Mouse (Mus musculus): ENCODE results near the gene Rln3. TPM values are rescaled to one million over a fixed set of nuclear protein-coding genes. Genes with fewer than 3 reads are reported as not detected.

The Rln3 gene
- polyA plus RNA-seq, 1 experiment from 2014 or later: 1.2 TPM

- DNase-seq (no peak), ATAC-seq (ENCODE audit: low FRiP score, low TSS enrichment) (no peak)
- Histone ChIP-seq H3K4me3 (replicated peaks; ENCODE audit: low read depth, low read length) (no peak overlapping the region), H3K9ac (replicated peaks; ENCODE audit: low read length) (no peak overlapping the region), H3K27me3 (ENCODE audit: control insufficient read depth, insufficient read depth, low read length) (no peaks in the 10 kb centered on the region), H3K27ac (replicated peaks; ENCODE audit: low read depth, low read length) (no peak overlapping the region), H3K9me3 (ENCODE audit: control insufficient read depth, low read length) (no peaks in the 10 kb centered on the region), H3K4me1 (ENCODE audit: control insufficient read depth, insufficient read depth, low read length) (peaks cover 27% of the 10 kb centered on the region), H3K36me3 (ENCODE audit: control insufficient read depth, insufficient read depth, low read length) (no peaks in the 10 kb centered on the region), H3K4me2 (ENCODE audit: low read length) (peak overlapping the region; percentile 56)
- 82% methylated on average over 12 of the region's 12 CpGs for WGBS
Measured at GRCm38 (mm10) chr8:84068316-84069035, 23.7 kb upstream of the Rln3 start.

DNA sequence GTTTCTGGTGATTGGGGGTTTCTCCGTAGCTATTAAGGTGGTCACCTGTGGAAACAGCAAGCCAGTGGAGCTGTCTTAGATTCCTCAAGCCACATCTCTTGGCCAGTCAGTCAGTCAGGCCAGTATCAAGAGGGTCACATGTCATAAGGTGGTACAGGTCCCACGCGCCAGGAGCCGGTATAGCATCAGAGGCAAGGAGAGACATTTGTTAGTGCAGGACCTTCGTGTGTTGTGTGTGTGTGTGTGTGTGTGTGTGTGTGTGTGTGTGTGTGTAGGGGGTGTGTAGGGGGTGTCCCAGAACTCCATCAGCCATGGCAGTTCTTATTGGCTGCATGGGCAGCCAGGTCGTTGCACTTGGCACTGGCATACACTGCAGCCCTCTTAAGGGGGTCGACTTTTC is 23.1 kb upstream of the Rln3 start:
- Histone ChIP-seq H3K4me1 (ENCODE audit: control insufficient read depth, insufficient read depth, low read length) (peaks cover 21% of the 10 kb centered on the region), H3K4me3 (replicated peaks; ENCODE audit: low read depth, low read length) (peak overlapping the region; percentile 99), H3K9me3 (ENCODE audit: control insufficient read depth, low read length) (no peaks in the 10 kb centered on the region), H3K27ac (replicated peaks; ENCODE audit: low read depth, low read length) (no peak overlapping the region), H3K27me3 (ENCODE audit: control insufficient read depth, insufficient read depth, low read length) (no peaks in the 10 kb centered on the region), H3K9ac (replicated peaks; ENCODE audit: low read length) (no peak overlapping the region), H3K36me3 (ENCODE audit: control insufficient read depth, insufficient read depth, low read length) (no peaks in the 10 kb centered on the region), H3K4me2 (ENCODE audit: low read length) (peak overlapping the region; percentile 56)
- WGBS: 92% methylated on average over 7 of the region's 7 CpGs
- ATAC-seq (ENCODE audit: low FRiP score, low TSS enrichment) (no peak), DNase-seq (no peak)

- DNase-seq: peak; percentile 94
- peak overlapping the region; percentile 56 for H3K4me2 ChIP-seq (ENCODE audit: low read length)
- H3K27me3 ChIP-seq (ENCODE audit: control insufficient read depth, insufficient read depth, low read length): no peaks in the 10 kb centered on the region
- peak overlapping the region; percentile 99 for H3K4me3 ChIP-seq (replicated peaks; ENCODE audit: low read depth, low read length)
- ATAC-seq (ENCODE audit: low FRiP score, low TSS enrichment): peak; percentile 74
- peak overlapping the region; percentile 96 for H3K27ac ChIP-seq (replicated peaks; ENCODE audit: low read depth, low read length)
- H3K36me3 ChIP-seq (ENCODE audit: control insufficient read depth, insufficient read depth, low read length): no peaks in the 10 kb centered on the region
- peaks cover 21% of the 10 kb centered on the region for H3K4me1 ChIP-seq (ENCODE audit: control insufficient read depth, insufficient read depth, low read length)
- WGBS: under 1% methylated on average over 52 of the region's 58 CpGs
- H3K9ac ChIP-seq (replicated peaks; ENCODE audit: low read length): peak overlapping the region; percentile 81
- no peaks in the 10 kb centered on the region for H3K9me3 ChIP-seq (ENCODE audit: control insufficient read depth, low read length)
Measured at GRCm38 (mm10) chr8:84067047-84067573, 22.3 kb upstream of the Rln3 start.

DNA sequence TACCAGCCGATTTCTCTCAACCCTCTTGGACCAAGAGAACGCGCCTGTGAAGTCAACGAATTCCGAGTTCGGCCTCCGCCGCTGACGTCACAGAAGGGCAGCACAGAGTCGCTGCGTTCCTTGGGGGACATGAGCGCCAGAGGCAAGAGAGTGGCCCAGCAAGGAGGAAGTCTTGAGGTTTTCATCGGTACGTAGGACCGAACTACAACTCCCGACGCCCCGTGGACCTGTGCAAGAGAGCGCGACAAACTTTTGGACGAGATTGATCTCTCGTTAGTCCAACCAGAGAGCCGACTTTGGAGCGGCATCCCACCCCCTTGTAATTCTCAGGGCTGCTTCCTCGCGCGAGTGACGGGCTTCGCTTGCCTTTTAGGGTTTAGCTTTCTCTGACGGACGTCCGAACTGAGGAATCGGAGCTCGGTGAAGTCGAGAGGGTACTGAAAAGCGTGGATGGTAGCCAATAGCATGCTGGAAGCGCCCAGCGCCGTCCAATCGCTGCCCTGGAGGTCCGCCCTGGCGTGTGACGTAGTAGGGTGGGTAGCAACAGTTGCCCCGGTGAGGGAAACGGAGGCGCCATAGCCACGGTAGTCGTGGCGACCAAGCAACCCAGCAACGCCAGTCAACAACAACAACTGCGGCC is 21.6 kb upstream of the Rln3 start, which contains the start of gene Rfx1:
TSS of gene Rfx1 (plus strand) at position 544 of the 640 bp plus-strand sequence.
- no peaks in the 10 kb centered on the region for H3K27me3 ChIP-seq (ENCODE audit: control insufficient read depth, insufficient read depth, low read length)
- ATAC-seq (ENCODE audit: low FRiP score, low TSS enrichment) (peak; percentile 99), DNase-seq (peak; percentile 99)
- H3K4me1 ChIP-seq (ENCODE audit: control insufficient read depth, insufficient read depth, low read length): peaks cover 21% of the 10 kb centered on the region
- H3K9ac ChIP-seq (replicated peaks; ENCODE audit: low read length): peak within 1 kb of the TSS; percentile 81
- no peaks in the 10 kb centered on the region for H3K36me3 ChIP-seq (ENCODE audit: control insufficient read depth, insufficient read depth, low read length)
- WGBS: under 1% methylated on average over 51 of the region's 51 CpGs
- H3K9me3 ChIP-seq (ENCODE audit: control insufficient read depth, low read length): no peaks in the 10 kb centered on the region
- H3K4me3 ChIP-seq (replicated peaks; ENCODE audit: low read depth, low read length): peak within 1 kb of the TSS; percentile 99
- peak within 1 kb of the TSS; percentile 84 for H3K4me2 ChIP-seq (ENCODE audit: low read length)
- peak within 1 kb of the TSS; percentile 96 for H3K27ac ChIP-seq (replicated peaks; ENCODE audit: low read depth, low read length)

- Histone ChIP-seq H3K27me3 (ENCODE audit: control insufficient read depth, insufficient read depth, low read length) (no peaks in the 10 kb centered on the region), H3K4me1 (ENCODE audit: control insufficient read depth, insufficient read depth, low read length) (peaks cover 21% of the 10 kb centered on the region), H3K4me3 (replicated peaks; ENCODE audit: low read depth, low read length) (peak overlapping the region; percentile 99), H3K36me3 (ENCODE audit: control insufficient read depth, insufficient read depth, low read length) (no peaks in the 10 kb centered on the region), H3K27ac (replicated peaks; ENCODE audit: low read depth, low read length) (peak overlapping the region; percentile 77; the same call in 1 of the 2 replicates), H3K9ac (replicated peaks; ENCODE audit: low read length) (peak overlapping the region; percentile 50), H3K4me2 (ENCODE audit: low read length) (peak overlapping the region; percentile 84), H3K9me3 (ENCODE audit: control insufficient read depth, low read length) (no peaks in the 10 kb centered on the region)
- WGBS: 27% methylated on average over 5 of the region's 5 CpGs
- ATAC-seq (ENCODE audit: low FRiP score, low TSS enrichment) (no peak), DNase-seq (no peak)
Measured at GRCm38 (mm10) chr8:84065457-84066072, 20.8 kb upstream of the Rln3 start.

DNA sequence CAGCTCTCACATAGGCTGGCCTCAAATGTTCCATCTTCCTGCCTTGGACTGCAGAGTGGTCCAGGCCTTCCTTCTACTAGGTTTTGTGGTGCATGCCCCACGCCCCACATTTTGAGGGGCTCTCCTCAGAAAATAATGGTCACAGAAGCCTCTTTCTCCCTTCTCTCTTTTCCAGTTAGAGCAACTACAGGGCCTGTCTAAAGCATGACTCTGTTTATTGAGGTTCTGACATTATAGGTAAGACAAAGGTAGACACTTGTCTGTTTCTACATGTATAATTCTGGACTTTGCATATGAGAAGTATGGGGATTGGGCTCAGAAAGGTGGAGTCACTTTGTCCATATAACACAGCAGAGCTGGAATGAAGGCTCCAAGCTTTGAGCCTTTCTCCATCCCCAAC is 20.2 kb upstream of the Rln3 start, which contains the start of gene Gm10643:
TSS of gene Gm10643 (minus strand) at position 101 of the 400 bp plus-strand sequence.
- H3K36me3 ChIP-seq (ENCODE audit: control insufficient read depth, insufficient read depth, low read length): no peaks in the 10 kb centered on the region
- H3K4me1 ChIP-seq (ENCODE audit: control insufficient read depth, insufficient read depth, low read length): peaks cover 21% of the 10 kb centered on the region
- H3K4me2 ChIP-seq (ENCODE audit: low read length): peak within 1 kb of the TSS; percentile 84
- peak within 1 kb of the TSS; percentile 50 for H3K9ac ChIP-seq (replicated peaks; ENCODE audit: low read length)
- no peaks in the 10 kb centered on the region for H3K27me3 ChIP-seq (ENCODE audit: control insufficient read depth, insufficient read depth, low read length)
- peak within 1 kb of the TSS; percentile 99 for H3K4me3 ChIP-seq (replicated peaks; ENCODE audit: low read depth, low read length)
- ATAC-seq (ENCODE audit: low FRiP score, low TSS enrichment) (no peak), DNase-seq (no peak)
- 97% methylated on average over 1 of the region's 1 CpGs for WGBS
- peak within 1 kb of the TSS; percentile 77 for H3K27ac ChIP-seq (replicated peaks; ENCODE audit: low read depth, low read length)
- no peaks in the 10 kb centered on the region for H3K9me3 ChIP-seq (ENCODE audit: control insufficient read depth, low read length)

GRCm38 (mm10) chr8:84063861-84064610 is 19.2 kb upstream of the Rln3 start:
- Histone ChIP-seq H3K4me3 (replicated peaks; ENCODE audit: low read depth, low read length) (no peak overlapping the region), H3K36me3 (ENCODE audit: control insufficient read depth, insufficient read depth, low read length) (no peaks in the 10 kb centered on the region), H3K4me1 (ENCODE audit: control insufficient read depth, insufficient read depth, low read length) (peaks cover 17% of the 10 kb centered on the region), H3K9me3 (ENCODE audit: control insufficient read depth, low read length) (no peaks in the 10 kb centered on the region), H3K27ac (replicated peaks; ENCODE audit: low read depth, low read length) (no peak overlapping the region), H3K4me2 (ENCODE audit: low read length) (no peak overlapping the region), H3K27me3 (ENCODE audit: control insufficient read depth, insufficient read depth, low read length) (no peaks in the 10 kb centered on the region), H3K9ac (replicated peaks; ENCODE audit: low read length) (no peak overlapping the region)
- DNase-seq: no peak
- no peak for ATAC-seq (ENCODE audit: low FRiP score, low TSS enrichment)
- WGBS: 78% methylated on average over 8 of the region's 8 CpGs

- ATAC-seq (ENCODE audit: low FRiP score, low TSS enrichment): no peak
Measured at GRCm38 (mm10) chr8:84060245-84060644, 15.4 kb upstream of the Rln3 start.

More at GRCm38 (mm10) chr8:84060245-84060644, 15.4 kb upstream of the Rln3 start:
- no peaks in the 10 kb centered on the region for H3K4me1 ChIP-seq (ENCODE audit: control insufficient read depth, insufficient read depth, low read length)
- no peaks in the 10 kb centered on the region for H3K36me3 ChIP-seq (ENCODE audit: control insufficient read depth, insufficient read depth, low read length)
- no peak overlapping the region for H3K9ac ChIP-seq (replicated peaks; ENCODE audit: low read length)
- no peak overlapping the region for H3K4me2 ChIP-seq (ENCODE audit: low read length)
- no peak overlapping the region for H3K4me3 ChIP-seq (replicated peaks; ENCODE audit: low read depth, low read length)
- H3K27ac ChIP-seq (replicated peaks; ENCODE audit: low read depth, low read length): no peak overlapping the region
- 96% methylated on average over 2 of the region's 2 CpGs for WGBS
- DNase-seq: no peak
- H3K27me3 ChIP-seq (ENCODE audit: control insufficient read depth, insufficient read depth, low read length): no peaks in the 10 kb centered on the region
- no peaks in the 10 kb centered on the region for H3K9me3 ChIP-seq (ENCODE audit: control insufficient read depth, low read length)

Measured in midbrain, embryonic 14.5 days (tissue).